Comparison of ENCODE assay signal across 31 mouse cellular contexts in the genomic region with DNA sequence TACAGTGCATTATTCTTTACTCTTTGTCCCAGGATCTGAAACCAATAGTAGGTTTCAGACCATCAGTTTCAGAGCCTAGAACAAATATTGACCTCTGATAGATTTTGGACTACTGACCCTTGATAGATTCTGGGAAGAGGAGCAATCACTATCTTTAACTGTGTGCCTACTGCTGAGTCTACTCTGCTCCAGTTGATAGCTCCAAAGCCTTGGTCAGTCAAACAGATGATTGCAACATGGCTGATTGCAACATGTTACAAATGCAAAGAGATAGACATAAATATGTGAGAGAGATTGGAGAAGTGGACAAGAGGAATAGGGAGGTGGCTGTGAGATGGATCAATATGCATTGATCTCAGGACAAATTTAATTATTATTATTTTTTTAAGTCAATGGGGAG. TPM values are rescaled to one million over a fixed set of nuclear protein-coding genes. Genes with fewer than 3 reads are reported as not detected.
DNase-seq lines count a peak whose midpoint lies in the region; ATAC-seq and TF ChIP-seq lines count a peak whose summit lies in the region.
"Had no signal": no experiment of that assay in that cellular context is flagged by ENCODE, and none has a peak within 500 bp of the region (broad histone marks: within the 10 kb centered on the region; RNA-seq: fewer than 3 reads in every experiment).

No protein-coding gene starts in this region.

- no peaks in the 10 kb centered on the region for H3K4me1 ChIP-seq in stomach, embryonic 15.5 days
- no peaks in the 10 kb centered on the region for H3K4me1 ChIP-seq in stomach, postnatal 0 days (replicated peaks; ENCODE audit: control insufficient read depth, insufficient read depth)
- no peaks in the 10 kb centered on the region for H3K4me1 ChIP-seq in liver, embryonic 12.5 days
- no peaks in the 10 kb centered on the region for H3K4me1 ChIP-seq in liver, postnatal 0 days (ENCODE audit: insufficient read depth)
- H3K4me1 ChIP-seq: heart, embryonic 10.5 days; heart, embryonic 15.5 days had no signal

- H3K4me2 ChIP-seq in stomach, embryonic 15.5 days: no peak overlapping the region
- H3K4me2 ChIP-seq in stomach, postnatal 0 days (replicated peaks; ENCODE audit: low read depth): no peak overlapping the region
- H3K4me2 ChIP-seq in liver, embryonic 12.5 days: no peak overlapping the region
- no peak overlapping the region for H3K4me2 ChIP-seq in liver, postnatal 0 days (ENCODE audit: low read depth, low read length)
- H3K4me2 ChIP-seq: forebrain, embryonic 12.5 days; heart, embryonic 15.5 days; hindbrain, embryonic 12.5 days; limb, embryonic 12.5 days; midbrain, embryonic 12.5 days; neural tube, embryonic 12.5 days had no signal

- no peak overlapping the region for H3K4me3 ChIP-seq in stomach, embryonic 15.5 days (replicated peaks)
- no peak overlapping the region for H3K4me3 ChIP-seq in stomach, postnatal 0 days (ENCODE audit: low read depth, low read length)
- H3K4me3 ChIP-seq in liver, embryonic 12.5 days: no peak overlapping the region
- no peak overlapping the region for H3K4me3 ChIP-seq in liver, postnatal 0 days (ENCODE audit: low read depth, low read length)
- H3K4me3 ChIP-seq: erythroblast, embryonic 14.5 days; forebrain, embryonic 12.5 days; heart, embryonic 10.5 days; heart, embryonic 15.5 days; hindbrain, embryonic 12.5 days; left cerebral cortex, adult 2 months; limb, embryonic 12.5 days; megakaryocyte, embryonic 14.5 days; midbrain, embryonic 12.5 days; myocyte; neural tube, embryonic 12.5 days had no signal

- DNase-seq in stomach, postnatal 0 days (ENCODE audit: low spot score): no peak
- no peak for DNase-seq in liver, postnatal 0 days
- no peak for DNase-seq in gastrocnemius, postnatal 4 days (ENCODE audit: low spot score in 2 of 2)
- DNase-seq in heart, postnatal 36 days: no peak
- DNase-seq in layer of hippocampus, adult 11-12 months (ENCODE audit: low spot score): no peak
- DNase-seq: adrenal gland, postnatal 10 days; cerebellum, adult 11 months; cerebellum, adult 9-11 months; forebrain, postnatal 0 days; kidney, adult 9 months; kidney, postnatal 10 days; lung, adult 2 months; lung, postnatal 14 days; right cerebral cortex, postnatal 4 days had no signal

- intact Hi-C loops in heart, postnatal 36 days (cut with DNase I): no loop called here

- H3K27me3 ChIP-seq in stomach, embryonic 15.5 days (replicated peaks): no peaks in the 10 kb centered on the region
- H3K27me3 ChIP-seq in stomach, postnatal 0 days (ENCODE audit: control insufficient read depth, insufficient read depth, low read length): no peaks in the 10 kb centered on the region
- H3K27me3 ChIP-seq in liver, embryonic 12.5 days (replicated peaks): no peaks in the 10 kb centered on the region
- no peaks in the 10 kb centered on the region for H3K27me3 ChIP-seq in liver, postnatal 0 days (ENCODE audit: insufficient read depth, low read length)
- H3K27me3 ChIP-seq: forebrain, embryonic 12.5 days; heart, embryonic 15.5 days; hindbrain, embryonic 12.5 days; limb, embryonic 12.5 days; megakaryocyte, embryonic 14.5 days; midbrain, embryonic 12.5 days; neural tube, embryonic 12.5 days had no signal

- H3K36me3 ChIP-seq in stomach, embryonic 15.5 days: no peaks in the 10 kb centered on the region
- no peaks in the 10 kb centered on the region for H3K36me3 ChIP-seq in stomach, postnatal 0 days (ENCODE audit: control insufficient read depth, insufficient read depth, low read length)
- no peaks in the 10 kb centered on the region for H3K36me3 ChIP-seq in liver, embryonic 12.5 days
- H3K36me3 ChIP-seq in liver, postnatal 0 days (replicated peaks; ENCODE audit: insufficient read depth, low read length): no peaks in the 10 kb centered on the region
- H3K36me3 ChIP-seq: forebrain, embryonic 12.5 days; heart, embryonic 10.5 days; heart, embryonic 15.5 days; hindbrain, embryonic 12.5 days; limb, embryonic 12.5 days; midbrain, embryonic 12.5 days; neural tube, embryonic 12.5 days had no signal

- no peak for TF ChIP-seq CTCF in stomach, postnatal 0 days (IDR thresholded peaks at IDR 0.05; ENCODE audit: low read depth)
- no peak for TF ChIP-seq CTCF in liver, postnatal 0 days (IDR thresholded peaks at IDR 0.05; ENCODE audit: low read depth)

- TF ChIP-seq EP300 in stomach, postnatal 0 days (optimal IDR thresholded peaks at IDR 0.05): no peak
- TF ChIP-seq EP300 in liver, postnatal 0 days (IDR thresholded peaks at IDR 0.05; ENCODE audit: low read depth): peak; percentile 77

- peak; percentile 63; the same call in 1 of the 2 replicates for ATAC-seq in stomach, embryonic 15.5 days (ENCODE audit: insufficient read depth, low FRiP score, low read depth)
- no peak for ATAC-seq in stomach, postnatal 0 days (ENCODE audit: low FRiP score, low TSS enrichment)
- ATAC-seq in liver, embryonic 12.5 days: peak; percentile 79
- ATAC-seq in liver, postnatal 0 days: peak; percentile 99
- ATAC-seq: activated CD4-positive, CD25-positive, alpha-beta regulatory T cell, adult 4 months; forebrain, postnatal 0 days; hindbrain, postnatal 0 days; intestine, embryonic 16.5 days had no signal

- H3K27ac ChIP-seq in stomach, embryonic 15.5 days: no peak overlapping the region
- no peak overlapping the region for H3K27ac ChIP-seq in stomach, postnatal 0 days (replicated peaks)
- no peak overlapping the region for H3K27ac ChIP-seq in liver, embryonic 12.5 days
- no peak overlapping the region for H3K27ac ChIP-seq in liver, postnatal 0 days (ENCODE audit: low read depth)
- H3K27ac ChIP-seq: forebrain, embryonic 12.5 days; heart, embryonic 10.5 days; heart, embryonic 15.5 days; hindbrain, embryonic 12.5 days; hindbrain, postnatal 0 days; left cerebral cortex, adult 2 months; limb, embryonic 12.5 days; midbrain, embryonic 12.5 days; neural tube, embryonic 12.5 days had no signal

- H3K9me3 ChIP-seq in stomach, embryonic 15.5 days: no peaks in the 10 kb centered on the region
- no peaks in the 10 kb centered on the region for H3K9me3 ChIP-seq in stomach, postnatal 0 days (ENCODE audit: control insufficient read depth, low read length)
- H3K9me3 ChIP-seq in liver, embryonic 12.5 days (replicated peaks): no peaks in the 10 kb centered on the region
- H3K9me3 ChIP-seq in liver, postnatal 0 days (ENCODE audit: low read length): no peaks in the 10 kb centered on the region
- H3K9me3 ChIP-seq: forebrain, embryonic 12.5 days; heart, embryonic 10.5 days; heart, embryonic 15.5 days; hindbrain, embryonic 12.5 days; midbrain, embryonic 12.5 days; neural tube, embryonic 12.5 days had no signal

- no peak overlapping the region for H3K9ac ChIP-seq in stomach, embryonic 15.5 days
- H3K9ac ChIP-seq in stomach, postnatal 0 days (ENCODE audit: low read length): no peak overlapping the region
- H3K9ac ChIP-seq in liver, embryonic 12.5 days: no peak overlapping the region
- H3K9ac ChIP-seq in liver, postnatal 0 days (replicated peaks): no peak overlapping the region
- H3K9ac ChIP-seq: forebrain, embryonic 12.5 days; forebrain, postnatal 0 days; heart, embryonic 15.5 days; hindbrain, embryonic 12.5 days; limb, embryonic 12.5 days; midbrain, embryonic 12.5 days; neural tube, embryonic 12.5 days had no signal

RNA-seq across cellular contexts. Expression of gene Nudt7, which starts 15.9 kb away (rescaled TPM):
- polyA plus RNA-seq in stomach, embryonic 15.5 days (2015; fragmentation: Nextera tagmentation; extraction: Ambion mirVana): 15.9 and 18.3 TPM in 2 replicates
- 19.9 and 20.4 TPM in 2 replicates for polyA plus RNA-seq in stomach, postnatal 0 days (2015; fragmentation: Nextera tagmentation; extraction: Ambion mirVana)
- polyA plus RNA-seq in liver, embryonic 12.5 days (2016; fragmentation: Nextera tagmentation; extraction: Ambion mirVana): 12.3 and 14.6 TPM in 2 replicates
- polyA plus RNA-seq in liver, postnatal 0 days (2015; fragmentation: Nextera tagmentation; extraction: Ambion mirVana): 42.4 and 42.7 TPM in 2 replicates
- total RNA-seq in gastrocnemius, postnatal 4 days (2021): 10 to 100 TPM; 10.7 to 13.4 TPM
- total RNA-seq in heart, postnatal 36 days (2021): 100 to 1,000 TPM in 1 of 2 experiments, 10 to 100 TPM in 1; 86.3 to 119 TPM
- polyA plus RNA-seq: C2C12, myocyte had no signal
